Mouse (Mus musculus) kidney, adult 2 months (tissue): Measurements from ENCODE around the gene Foxp1.

Experiments
- CTCF ChIP-seq: fragments of 200-500 bp; conservative IDR thresholded peaks from 2 replicates; pipeline ENCODE4 v1.5.1; 2011; ENCODE audit warnings: low read depth, mild to moderate bottlenecking, control low read depth, low read length, moderate library complexity, mixed read lengths; ENCODE audit not compliant: insufficient read depth, insufficient read length
- POLR2A ChIP-seq: fragments of 200-500 bp; IDR thresholded peaks from one replicate; pipeline ENCODE4 v1.6.1; 2011; ENCODE audit warnings: low read depth, low read length, control low read depth

- TF ChIP-seq POLR2A (no peak), CTCF (no peak)
Observed at GRCm38 (mm10) chr6:99534211-99534745, 11.8 kb upstream of the Foxp1 start.
